Mouse (Mus musculus): Measurements from ENCODE around the gene Gm20547. TPM values are rescaled to one million over a fixed set of nuclear protein-coding genes. Genes with fewer than 3 reads are reported as not detected.
A peak's percentile ranks its signal among the peaks of the same experiment; 100 is the strongest.

Gene Gm20547
- 0.07 TPM in 1 of 2 replicates, not detected in the other for polyA plus RNA-seq (2015; fragmentation: Nextera tagmentation; extraction: Ambion mirVana)

DNA sequence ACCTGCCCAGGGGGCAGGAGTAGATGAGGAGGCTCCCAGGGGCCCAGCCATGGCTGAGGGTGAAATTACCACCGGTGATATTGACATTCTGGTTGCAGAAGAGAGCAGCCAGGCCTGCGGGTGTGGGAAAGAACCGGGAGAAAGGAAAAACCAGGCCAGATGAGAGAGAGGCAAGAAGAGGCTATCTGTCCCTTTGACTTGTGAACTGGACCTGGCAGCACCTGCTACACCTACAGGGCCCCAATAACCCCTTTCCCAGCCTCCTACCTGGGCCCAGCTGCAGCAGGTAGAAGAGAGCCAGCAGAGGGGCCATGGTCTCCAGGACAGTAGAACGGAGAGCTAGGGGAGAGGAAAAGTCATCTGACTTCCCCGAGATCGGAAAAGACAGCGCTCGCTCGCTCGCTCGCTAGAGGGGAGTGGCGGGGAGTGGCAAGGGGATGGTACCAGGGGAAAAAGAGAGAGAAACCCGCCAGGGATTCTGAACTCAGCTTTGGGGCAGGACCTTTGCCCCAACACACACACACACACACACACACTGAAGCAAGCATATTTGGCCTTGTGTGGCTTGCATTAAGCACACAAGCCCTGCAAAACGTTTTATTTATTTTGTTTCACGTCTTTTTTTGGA is at the start of gene Gm20547:
Gene Gm20547, minus strand, starts transcription at position 360 of the 628 bp plus-strand sequence.
- WGBS (ENCODE audit: insufficient replicate concordance) = 11% methylated on average over 15 of the region's 15 CpGs
- Histone ChIP-seq H3K36me3 (replicated peaks) (no peaks in the 10 kb centered on the region), H3K27me3 (no peaks in the 10 kb centered on the region), H3K9me3 (replicated peaks) (no peaks in the 10 kb centered on the region), H3K4me1 (replicated peaks) (peaks cover 33% of the 10 kb centered on the region), H3K27ac (replicated peaks) (peak within 1 kb of the TSS; percentile 39), H3K9ac (no peak within 1 kb of the TSS; the same call in 1 of the 2 replicates), H3K4me2 (peak within 1 kb of the TSS; percentile 57), H3K4me3 (replicated peaks) (peak within 1 kb of the TSS; percentile 42)
- peak; percentile 43; the same call in 1 of the 2 replicates for ATAC-seq (ENCODE audit: insufficient read depth)

DNA sequence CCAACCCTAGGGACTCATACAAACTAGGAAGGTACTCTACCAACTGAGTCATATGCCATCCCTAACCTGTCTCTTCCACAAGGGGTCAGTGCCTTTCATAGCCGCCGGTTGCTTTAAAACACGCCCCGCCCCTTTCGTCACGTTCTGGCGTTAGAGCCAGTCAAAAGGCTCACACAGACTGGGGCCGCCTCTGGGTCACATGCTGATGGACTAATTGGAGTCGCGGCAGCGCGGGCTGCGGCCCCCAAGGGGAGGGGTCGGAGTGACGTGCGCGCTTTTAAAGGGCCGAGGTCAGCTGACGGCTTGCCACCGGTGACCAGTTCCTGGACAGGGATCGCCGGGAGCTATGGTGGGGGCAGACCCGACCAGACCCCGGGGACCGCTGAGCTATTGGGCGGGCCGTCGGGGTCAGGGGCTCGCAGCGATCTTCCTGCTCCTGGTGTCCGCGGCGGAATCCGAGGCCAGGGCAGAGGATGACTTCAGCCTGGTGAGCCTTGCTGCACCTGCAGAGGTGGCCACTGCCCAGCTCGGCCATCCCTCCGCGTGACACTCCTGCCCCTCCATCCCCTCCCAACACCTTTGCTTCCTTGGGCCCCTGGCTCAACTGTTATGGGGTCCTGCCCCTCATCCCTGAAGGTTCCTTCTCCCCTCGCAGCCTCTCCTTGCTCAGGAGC is 49.4 kb upstream of the Gm20547 start, which contains the start of gene Neu1:
Gene Neu1, plus strand, starts transcription at position 193 of the 674 bp plus-strand sequence.
- Histone ChIP-seq H3K4me3 (replicated peaks) (peak within 1 kb of the TSS; percentile 69), H3K27ac (replicated peaks) (peak within 1 kb of the TSS; percentile 59), H3K9me3 (replicated peaks) (no peaks in the 10 kb centered on the region), H3K27me3 (no peaks in the 10 kb centered on the region), H3K36me3 (replicated peaks) (0 out of 2 replicates have a peak, but pooled peaks cover 4% of the 10 kb centered on the region), H3K4me2 (peak within 1 kb of the TSS; percentile 95), H3K9ac (peak within 1 kb of the TSS; percentile 63), H3K4me1 (replicated peaks) (peaks cover 37% of the 10 kb centered on the region)
- WGBS (ENCODE audit: insufficient replicate concordance) = under 1% methylated on average over 38 of the region's 38 CpGs
- peak; percentile 92 for ATAC-seq (ENCODE audit: insufficient read depth)

DNA sequence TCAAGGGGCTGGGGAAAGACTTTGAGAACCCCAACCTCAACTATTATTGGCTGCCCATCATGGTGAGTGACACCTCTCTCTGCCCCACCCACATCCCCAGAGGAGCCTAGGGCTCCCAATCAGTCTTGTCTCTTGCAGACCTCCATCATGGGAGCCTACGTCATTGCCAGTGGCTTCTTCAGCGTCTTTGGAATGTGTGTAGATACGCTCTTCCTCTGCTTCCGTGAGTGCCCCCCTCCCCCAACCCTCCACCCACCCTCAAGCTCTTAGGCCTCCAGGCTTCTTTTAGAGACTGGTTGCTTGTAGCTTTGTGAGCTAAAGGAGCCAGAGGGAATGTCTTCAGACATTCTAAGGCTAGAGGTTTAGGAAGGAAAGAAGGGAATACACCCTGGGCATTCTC is 47.0 kb upstream of the Gm20547 start:
- Histone ChIP-seq H3K4me2 (no peak overlapping the region), H3K36me3 (replicated peaks) (0 out of 2 replicates have a peak, but pooled peaks cover 4% of the 10 kb centered on the region), H3K27me3 (no peaks in the 10 kb centered on the region), H3K9ac (no peak overlapping the region), H3K4me3 (replicated peaks) (no peak overlapping the region), H3K27ac (replicated peaks) (no peak overlapping the region), H3K4me1 (replicated peaks) (peaks cover 31% of the 10 kb centered on the region), H3K9me3 (replicated peaks) (no peaks in the 10 kb centered on the region)
- WGBS (ENCODE audit: insufficient replicate concordance) = 63% methylated on average over 4 of the region's 4 CpGs
- no peak for ATAC-seq (ENCODE audit: insufficient read depth)

DNA sequence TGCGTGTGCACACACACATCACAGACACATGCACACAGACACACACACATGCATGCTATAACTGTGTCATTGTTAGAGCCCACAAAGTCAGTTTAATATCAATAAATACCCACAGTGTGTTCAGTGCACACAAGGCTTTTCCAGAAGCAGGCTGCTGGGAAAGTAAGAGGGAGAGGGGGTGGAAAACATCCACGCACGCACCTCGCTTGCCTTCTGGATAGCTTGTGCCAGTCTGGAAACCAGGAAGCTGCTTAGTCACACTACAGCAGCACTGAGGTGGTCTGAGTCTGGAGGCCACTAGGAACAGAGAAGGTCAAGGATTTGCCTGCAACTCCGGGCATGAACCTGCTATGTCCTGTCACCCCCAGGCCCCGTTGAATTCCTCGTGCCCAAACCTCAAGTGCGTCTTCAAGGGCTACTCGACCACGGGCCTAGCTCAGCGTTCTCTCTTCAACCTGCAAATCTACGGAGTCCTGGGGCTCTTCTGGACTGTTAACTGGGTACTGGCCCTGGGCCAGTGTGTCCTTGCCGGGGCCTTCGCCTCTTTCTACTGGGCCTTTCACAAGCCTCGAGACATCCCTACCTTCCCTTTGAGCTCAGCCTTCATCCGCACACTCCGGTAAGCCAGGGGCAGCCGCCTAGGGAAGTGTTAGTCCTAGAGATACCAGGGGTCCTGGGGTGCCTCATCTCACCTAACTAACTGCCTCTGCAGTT is 45.6 kb upstream of the Gm20547 start:
- H3K9ac ChIP-seq = no peak overlapping the region
- 70% methylated on average over 18 of the region's 18 CpGs for WGBS (ENCODE audit: insufficient replicate concordance)

DNA sequence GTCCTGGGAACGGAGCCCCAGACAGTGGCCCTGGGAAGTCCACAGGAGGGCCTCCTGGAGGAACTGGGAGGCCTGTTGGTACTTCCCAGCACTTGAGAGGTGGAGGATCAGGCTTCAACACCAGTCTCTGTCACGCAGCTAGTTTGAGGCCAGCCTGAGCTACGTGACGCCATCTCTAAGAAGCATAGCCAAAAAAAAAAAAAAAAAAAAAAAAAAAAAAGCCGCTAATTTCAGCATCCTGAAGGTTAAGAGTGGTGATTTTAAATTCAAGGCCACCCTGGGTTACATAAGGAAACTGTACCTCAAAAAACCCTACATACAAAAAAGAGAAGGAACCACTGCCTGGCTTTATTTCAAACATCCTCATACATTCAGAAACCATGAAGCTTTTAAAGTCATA is 42.4 kb upstream of the Gm20547 start:
- Histone ChIP-seq H3K4me1 (replicated peaks) (peaks cover 11% of the 10 kb centered on the region), H3K27ac (replicated peaks) (no peak overlapping the region), H3K9ac (no peak overlapping the region), H3K36me3 (replicated peaks) (no peaks in the 10 kb centered on the region), H3K4me2 (no peak overlapping the region), H3K9me3 (replicated peaks) (no peaks in the 10 kb centered on the region), H3K4me3 (replicated peaks) (no peak overlapping the region), H3K27me3 (no peaks in the 10 kb centered on the region)
- no peak for ATAC-seq (ENCODE audit: insufficient read depth)
- 51% methylated on average over 5 of the region's 5 CpGs for WGBS (ENCODE audit: insufficient replicate concordance)

More for the DNA sequence above, 45.6 kb upstream of the Gm20547 start:
- Histone ChIP-seq H3K27me3 (no peaks in the 10 kb centered on the region), H3K9me3 (replicated peaks) (no peaks in the 10 kb centered on the region), H3K4me3 (replicated peaks) (no peak overlapping the region), H3K36me3 (replicated peaks) (no peaks in the 10 kb centered on the region), H3K27ac (replicated peaks) (no peak overlapping the region), H3K4me1 (replicated peaks) (peaks cover 33% of the 10 kb centered on the region), H3K4me2 (no peak overlapping the region)
- no peak for ATAC-seq (ENCODE audit: insufficient read depth)

DNA sequence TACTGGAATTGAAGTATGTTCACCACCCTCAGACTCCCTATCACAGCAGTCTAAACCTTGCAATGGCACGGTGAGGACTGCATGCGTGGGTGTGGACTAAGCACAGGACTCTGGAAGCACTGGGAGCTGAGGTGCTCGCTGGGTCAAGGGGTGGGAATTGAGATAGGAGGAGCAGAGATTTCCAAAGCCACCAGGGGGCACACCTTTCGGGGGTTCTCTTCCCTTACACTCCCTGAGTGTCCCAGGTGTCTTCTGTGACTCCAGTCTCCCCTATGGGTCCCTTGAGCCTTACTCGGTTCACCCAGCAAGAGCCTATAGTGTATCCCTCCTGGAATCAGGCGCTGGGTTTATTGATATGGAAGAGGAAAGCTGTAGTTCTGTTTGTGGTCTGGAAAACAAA is 41.1 kb upstream of the Gm20547 start:
- H3K9me3 ChIP-seq (replicated peaks) = no peaks in the 10 kb centered on the region
- no peak for ATAC-seq (ENCODE audit: insufficient read depth)
- H3K36me3 ChIP-seq (replicated peaks) = no peaks in the 10 kb centered on the region
- H3K9ac ChIP-seq = no peak overlapping the region
- no peak overlapping the region for H3K27ac ChIP-seq (replicated peaks)
- 38% methylated on average over 6 of the region's 6 CpGs for WGBS (ENCODE audit: insufficient replicate concordance)
- H3K4me1 ChIP-seq (replicated peaks) = peaks cover 11% of the 10 kb centered on the region
- H3K4me3 ChIP-seq (replicated peaks) = no peak overlapping the region
- H3K4me2 ChIP-seq = no peak overlapping the region
- no peaks in the 10 kb centered on the region for H3K27me3 ChIP-seq

DNA sequence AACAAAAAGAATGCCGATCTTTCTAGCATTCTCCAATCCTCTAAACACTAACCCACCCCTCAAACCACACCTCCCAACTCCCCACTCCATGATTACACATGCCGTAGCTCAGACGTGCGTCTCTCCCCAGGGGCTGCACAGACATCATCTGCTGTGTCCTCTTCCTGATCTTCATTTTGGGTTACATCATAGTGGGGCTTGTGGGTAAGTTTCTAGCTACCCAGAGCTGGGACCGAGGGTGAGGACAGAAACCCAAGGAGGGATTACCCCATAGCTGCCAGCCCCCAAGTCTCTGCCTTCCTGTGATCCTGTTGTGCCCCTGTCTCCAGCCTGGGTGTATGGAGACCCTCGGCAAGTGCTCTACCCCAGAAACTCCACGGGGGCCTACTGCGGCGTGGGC is 35.3 kb upstream of the Gm20547 start:
- Histone ChIP-seq H3K36me3 (replicated peaks) (peaks cover 16% of the 10 kb centered on the region), H3K4me2 (no peak overlapping the region), H3K9ac (no peak overlapping the region), H3K4me3 (replicated peaks) (no peak overlapping the region), H3K27ac (replicated peaks) (no peak overlapping the region), H3K9me3 (replicated peaks) (no peaks in the 10 kb centered on the region), H3K27me3 (no peaks in the 10 kb centered on the region), H3K4me1 (replicated peaks) (peaks cover 13% of the 10 kb centered on the region)
- WGBS (ENCODE audit: insufficient replicate concordance) = 58% methylated on average over 9 of the region's 9 CpGs
- no peak for ATAC-seq (ENCODE audit: insufficient read depth)

DNA sequence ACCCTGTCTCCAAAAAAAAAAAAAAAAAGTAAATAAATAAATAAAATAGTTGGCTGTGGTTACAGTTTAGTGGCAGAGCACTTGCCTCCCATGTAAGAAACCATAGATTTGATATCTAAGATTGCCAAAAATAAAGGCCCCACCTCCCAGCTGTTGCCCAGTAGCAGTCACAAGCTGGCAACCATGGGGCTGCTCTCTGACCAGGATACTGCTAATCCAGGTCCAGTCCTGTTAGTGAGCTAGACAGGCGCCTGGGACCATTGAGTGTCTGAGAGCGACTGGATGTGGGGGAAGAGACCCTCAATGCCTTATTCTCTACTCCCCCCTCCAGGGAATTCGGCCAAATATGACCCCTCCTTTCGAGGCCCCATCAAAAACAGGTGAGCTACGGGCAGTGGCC is 34.5 kb upstream of the Gm20547 start:
- Histone ChIP-seq H3K4me3 (replicated peaks) (no peak overlapping the region), H3K36me3 (replicated peaks) (peaks cover 25% of the 10 kb centered on the region), H3K4me1 (replicated peaks) (peaks cover 14% of the 10 kb centered on the region), H3K4me2 (no peak overlapping the region), H3K9ac (no peak overlapping the region), H3K27ac (replicated peaks) (no peak overlapping the region), H3K27me3 (no peaks in the 10 kb centered on the region), H3K9me3 (replicated peaks) (no peaks in the 10 kb centered on the region)
- WGBS (ENCODE audit: insufficient replicate concordance) = 71% methylated on average over 5 of the region's 5 CpGs
- no peak for ATAC-seq (ENCODE audit: insufficient read depth)

DNA sequence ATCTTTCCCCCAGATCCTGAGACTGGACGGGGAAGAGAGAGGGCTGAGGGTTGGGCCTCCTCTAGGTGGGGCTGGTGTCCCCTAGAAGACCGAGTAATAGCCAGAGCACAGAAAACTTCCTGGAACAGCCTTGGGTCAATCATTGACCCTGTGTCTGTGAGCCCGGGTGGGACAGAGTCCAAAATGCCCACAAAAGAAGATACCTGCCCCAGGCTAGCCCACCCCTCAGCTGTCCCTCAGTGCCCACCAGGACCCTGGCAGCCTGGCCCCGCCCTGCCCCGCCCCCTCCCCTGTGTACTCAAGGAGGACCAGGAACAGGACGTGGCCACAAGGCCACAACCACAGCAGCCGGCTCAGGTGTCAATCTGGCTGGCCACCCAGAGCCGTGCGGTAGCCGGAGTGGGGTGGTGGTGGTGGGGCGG is 33.6 kb upstream of the Gm20547 start:
- Histone ChIP-seq H3K27ac (replicated peaks) (no peak overlapping the region), H3K9ac (no peak overlapping the region; the same call in 1 of the 2 replicates), H3K4me3 (replicated peaks) (no peak overlapping the region), H3K36me3 (replicated peaks) (peaks cover 34% of the 10 kb centered on the region), H3K27me3 (no peaks in the 10 kb centered on the region), H3K9me3 (replicated peaks) (no peaks in the 10 kb centered on the region), H3K4me2 (peak overlapping the region; percentile 25), H3K4me1 (replicated peaks) (peaks cover 23% of the 10 kb centered on the region)
- peak; percentile 56 for ATAC-seq (ENCODE audit: insufficient read depth)
- WGBS (ENCODE audit: insufficient replicate concordance) = 8% methylated on average over 11 of the region's 11 CpGs

DNA sequence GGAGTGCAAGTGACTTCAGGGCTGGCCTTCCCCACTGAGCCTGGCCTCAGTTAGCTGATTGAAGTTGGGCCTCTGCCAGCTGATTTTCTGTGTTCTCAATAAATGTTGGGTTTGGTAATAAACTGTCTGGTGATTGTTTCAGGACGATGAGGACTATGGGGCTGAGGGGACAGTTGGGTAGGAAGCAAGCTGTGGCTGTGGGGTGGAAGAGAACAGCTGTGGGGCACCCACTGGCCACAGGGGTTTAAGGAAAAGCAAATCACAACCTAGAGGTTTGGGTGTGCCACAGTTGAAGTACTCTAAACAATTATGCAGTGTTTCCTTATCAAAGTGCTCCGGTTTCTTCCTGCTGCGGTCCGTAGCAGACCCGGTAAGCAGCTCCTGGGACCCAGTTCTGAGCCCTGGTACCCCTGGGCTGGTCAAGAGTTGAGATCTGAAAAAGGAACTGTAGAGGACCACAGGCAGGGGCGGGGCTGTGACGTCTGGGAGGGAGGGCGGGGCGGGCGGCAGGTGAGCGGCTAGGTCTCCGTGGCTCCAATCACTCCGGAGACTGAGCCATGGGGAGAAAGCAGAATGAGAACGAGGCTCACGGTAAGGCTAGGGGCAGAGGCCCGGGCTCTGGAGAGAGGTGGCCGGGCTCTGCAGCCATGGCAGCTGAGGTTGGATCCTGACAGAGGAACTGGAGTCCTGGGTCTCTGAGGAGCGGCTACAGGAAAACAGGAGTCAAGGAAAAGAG is 32.3 kb upstream of the Gm20547 start, which contains the start of gene Slc44a4:
Gene Slc44a4, plus strand, starts transcription at position 537 of the 736 bp plus-strand sequence.
- Histone ChIP-seq H3K4me1 (replicated peaks) (peaks cover 31% of the 10 kb centered on the region), H3K27me3 (no peaks in the 10 kb centered on the region), H3K36me3 (replicated peaks) (peaks cover 45% of the 10 kb centered on the region), H3K27ac (replicated peaks) (no peak within 1 kb of the TSS), H3K4me2 (peak within 1 kb of the TSS; percentile 25), H3K9ac (no peak within 1 kb of the TSS; the same call in 1 of the 2 replicates), H3K4me3 (replicated peaks) (peak within 1 kb of the TSS; percentile 5; the same call in 1 of the 2 replicates), H3K9me3 (replicated peaks) (no peaks in the 10 kb centered on the region)
- ATAC-seq (ENCODE audit: insufficient read depth) = no peak
- WGBS (ENCODE audit: insufficient replicate concordance) = 50% methylated on average over 18 of the region's 18 CpGs

All from liver, embryonic 15.5 days (tissue).